Mouse (Mus musculus) CH12.LX (cell line): ENCODE results near the gene Syt11. TPM values are rescaled to one million over a fixed set of nuclear protein-coding genes. Genes with fewer than 3 reads are reported as not detected.
"Not testable (repeated sequence)": the region's sequence is repeated elsewhere in the genome, so short reads cannot be mapped to it uniquely, and the experiment has no call there.

ENCODE experiments used
- DNase-seq: peaks from one replicate; pipeline ENCODE4 v3.0.0-alpha.2; 2013; ENCODE audit errors: extremely low read depth
- H3K27ac ChIP-seq: 2 replicates; pipeline ENCODE4 v1.5.1; 2012; ENCODE audit warnings: low read depth, mild to moderate bottlenecking, control low read depth, moderate library complexity; ENCODE audit not compliant: insufficient read depth
- H3K27me3 ChIP-seq: replicated peaks from 2 replicates; pipeline ENCODE3; 2012; ENCODE audit warnings: inconsistent platforms
- H3K36me3 ChIP-seq, 2 experiments: replicated peaks in 1 of 2; 2 replicates each; pipeline versions ENCODE3 to v1.6.1; 2012; ENCODE audit warnings: inconsistent platforms in 1 of 2, low read length in 1 of 2, mild to moderate bottlenecking in 1 of 2, mixed read lengths in 1 of 2, moderate library complexity in 1 of 2; ENCODE audit not compliant: control insufficient read depth in 1 of 2, insufficient read depth in 1 of 2
- H3K4me1 ChIP-seq, 2 experiments: 2 replicates each; pipeline ENCODE4 v1.6.1; 2012; ENCODE audit warnings: inconsistent platforms in 1 of 2, moderate library complexity in 1 of 2; ENCODE audit not compliant: insufficient read depth in 2 of 2, control insufficient read depth in 1 of 2
- H3K4me2 ChIP-seq: 2 replicates; pipeline ENCODE4 v1.6.1; 2012; ENCODE audit warnings: low read depth, mild to moderate bottlenecking, control low read depth; ENCODE audit not compliant: poor library complexity, insufficient read depth, severe bottlenecking
- H3K4me3 ChIP-seq, 3 experiments: fragments of 150-350 bp in 1 of 3; sonication (generic) in 1 of 3; replicated peaks in 1 of 3; 2 replicates each; pipeline versions ENCODE3 to v1.5.1; 2011 to 2012; ENCODE audit warnings: low read depth in 2 of 3, low read length in 2 of 3, mild to moderate bottlenecking in 2 of 3, moderate library complexity in 2 of 3, control low read depth in 1 of 3, improper control_type of control experiment in 1 of 3, inconsistent platforms in 1 of 3, mixed read lengths in 1 of 3; ENCODE audit not compliant: poor library complexity in 1 of 3
- H3K79me2 ChIP-seq: replicated peaks from 2 replicates; pipeline ENCODE4 v1.6.1; 2012; ENCODE audit warnings: mild to moderate bottlenecking, moderate library complexity; ENCODE audit not compliant: control insufficient read depth, poor library complexity, insufficient read depth, severe bottlenecking; ENCODE audit errors: extremely low read depth
- H3K9ac ChIP-seq: 2 replicates; pipeline ENCODE4 v1.6.1; 2012; ENCODE audit warnings: low read depth, mild to moderate bottlenecking, control low read depth, moderate library complexity; ENCODE audit not compliant: insufficient read depth
- H3K9me3 ChIP-seq: replicated peaks from 2 replicates; pipeline ENCODE3; 2012; ENCODE audit warnings: low read length, inconsistent platforms, mixed read lengths
- BHLHE40 ChIP-seq: IDR thresholded peaks from 2 replicates; pipeline ENCODE4 v1.6.1; 2011; ENCODE audit warnings: mild to moderate bottlenecking, low read depth, low read length, improper control_type of control experiment
- CHD2 ChIP-seq: IDR thresholded peaks from 2 replicates; pipeline ENCODE4 v1.6.1; 2011; ENCODE audit warnings: low read length, improper control_type of control experiment
- E2F4 ChIP-seq: IDR thresholded peaks from 2 replicates; pipeline ENCODE4 v1.6.1; 2011; ENCODE audit warnings: low read depth, low read length, improper control_type of control experiment; ENCODE audit not compliant: insufficient replicate concordance
- ELF1 ChIP-seq: IDR thresholded peaks from 2 replicates; pipeline ENCODE4 v1.6.1; 2014; ENCODE audit warnings: low read depth, mild to moderate bottlenecking, inconsistent platforms, low read length, improper control_type of control experiment
- EP300 ChIP-seq: IDR thresholded peaks from 2 replicates; pipeline ENCODE4 v1.6.1; 2011; ENCODE audit warnings: low read length, improper control_type of control experiment
- ETS1 ChIP-seq: conservative IDR thresholded peaks from 2 replicates; pipeline ENCODE4 v1.6.1; 2012; ENCODE audit warnings: low read depth, mild to moderate bottlenecking, inconsistent platforms, low read length, improper control_type of control experiment, moderate library complexity
- GABPA ChIP-seq: IDR thresholded peaks from 2 replicates; pipeline ENCODE4 v1.6.1; 2012; ENCODE audit warnings: low read depth, low read length, improper control_type of control experiment, inconsistent platforms; ENCODE audit not compliant: insufficient replicate concordance
- HCFC1 ChIP-seq: IDR thresholded peaks from 2 replicates; pipeline ENCODE4 v1.6.1; 2012; ENCODE audit warnings: low read depth, mild to moderate bottlenecking, inconsistent platforms, low read length, improper control_type of control experiment
- IRF4 ChIP-seq: IDR thresholded peaks from 2 replicates; pipeline ENCODE4 v1.6.1; 2014; ENCODE audit warnings: low read depth, mild to moderate bottlenecking, inconsistent platforms, low read length, improper control_type of control experiment
- JUN ChIP-seq: IDR thresholded peaks from 2 replicates; pipeline ENCODE4 v1.6.1; 2011; ENCODE audit warnings: low read depth, mild to moderate bottlenecking, low read length, improper control_type of control experiment, moderate library complexity; ENCODE audit not compliant: insufficient read depth
- JUND ChIP-seq: conservative IDR thresholded peaks from 2 replicates; pipeline ENCODE4 v1.6.1; 2011; ENCODE audit warnings: low read depth, low read length, improper control_type of control experiment
- KAT2A ChIP-seq: IDR thresholded peaks from 2 replicates; pipeline ENCODE4 v1.6.1; 2012; ENCODE audit warnings: low read length, improper control_type of control experiment, inconsistent platforms; ENCODE audit not compliant: insufficient replicate concordance
- MAFK ChIP-seq: IDR thresholded peaks from 2 replicates; pipeline ENCODE4 v1.6.1; 2011; ENCODE audit warnings: low read length, improper control_type of control experiment; ENCODE audit not compliant: insufficient replicate concordance
- MAX ChIP-seq: IDR thresholded peaks from 2 replicates; pipeline ENCODE4 v1.6.1; 2011; ENCODE audit warnings: low read length, improper control_type of control experiment
- MAZ ChIP-seq: IDR thresholded peaks from 2 replicates; pipeline ENCODE4 v1.6.1; 2012; ENCODE audit warnings: low read depth, mild to moderate bottlenecking, inconsistent platforms, low read length, improper control_type of control experiment, moderate library complexity
- MEF2A ChIP-seq: IDR thresholded peaks from 2 replicates; pipeline ENCODE4 v1.6.1; 2014; ENCODE audit warnings: low read depth, mild to moderate bottlenecking, inconsistent platforms, low read length, improper control_type of control experiment, borderline replicate concordance
- MXI1 ChIP-seq: IDR thresholded peaks from 2 replicates; pipeline ENCODE4 v1.6.1; 2011; ENCODE audit warnings: mild to moderate bottlenecking, low read depth, low read length, improper control_type of control experiment
- MYC ChIP-seq: IDR thresholded peaks from 2 replicates; pipeline ENCODE4 v1.6.1; 2011; ENCODE audit warnings: low read depth, mild to moderate bottlenecking, improper control_type of control experiment, low read length
- NELFE ChIP-seq: IDR thresholded peaks from 2 replicates; pipeline ENCODE4 v1.6.1; 2011; ENCODE audit warnings: low read depth, low read length, improper control_type of control experiment
- NRF1 ChIP-seq: IDR thresholded peaks from 2 replicates; pipeline ENCODE4 v1.6.1; 2014; ENCODE audit warnings: low read depth, mild to moderate bottlenecking, inconsistent platforms, low read length, improper control_type of control experiment, moderate library complexity
- POLR2A ChIP-seq: IDR thresholded peaks from 2 replicates; pipeline ENCODE4 v1.6.1; 2011; ENCODE audit warnings: low read depth, mild to moderate bottlenecking, improper control_type of control experiment, low read length
- RAD21 ChIP-seq: IDR thresholded peaks from 2 replicates; pipeline ENCODE4 v1.6.1; 2011; ENCODE audit warnings: low read depth, mild to moderate bottlenecking, low read length, improper control_type of control experiment, moderate library complexity
- RCOR1 ChIP-seq: conservative IDR thresholded peaks from 2 replicates; pipeline ENCODE4 v1.6.1; 2012; ENCODE audit warnings: low read depth, mild to moderate bottlenecking, inconsistent platforms, low read length, improper control_type of control experiment
- SIN3A ChIP-seq: IDR thresholded peaks from 2 replicates; pipeline ENCODE4 v1.6.1; 2012; ENCODE audit warnings: low read length, improper control_type of control experiment, inconsistent platforms
- TBP ChIP-seq: conservative IDR thresholded peaks from 2 replicates; pipeline ENCODE4 v1.6.1; 2011; ENCODE audit warnings: low read depth, low read length, improper control_type of control experiment
- TCF12 ChIP-seq: IDR thresholded peaks from 2 replicates; pipeline ENCODE4 v1.6.1; 2014; ENCODE audit warnings: low read depth, mild to moderate bottlenecking, inconsistent platforms, low read length, improper control_type of control experiment
- UBTF ChIP-seq: IDR thresholded peaks from 2 replicates; pipeline ENCODE4 v1.6.1; 2012; ENCODE audit warnings: low read depth, mild to moderate bottlenecking, inconsistent platforms, low read length, improper control_type of control experiment, moderate library complexity
- USF1 ChIP-seq: IDR thresholded peaks from 2 replicates; pipeline ENCODE4 v1.6.1; 2014; ENCODE audit warnings: low read depth, mild to moderate bottlenecking, inconsistent platforms, low read length, improper control_type of control experiment
- USF2 ChIP-seq: conservative IDR thresholded peaks from 2 replicates; pipeline ENCODE4 v1.6.1; 2011; ENCODE audit warnings: low read depth, low read length, improper control_type of control experiment
- ZC3H11A ChIP-seq: IDR thresholded peaks from 2 replicates; pipeline ENCODE4 v1.6.1; 2012; ENCODE audit warnings: low read depth, mild to moderate bottlenecking, inconsistent platforms, low read length, improper control_type of control experiment
- ZMIZ1 ChIP-seq: IDR thresholded peaks from 2 replicates; pipeline ENCODE4 v1.6.1; 2012; ENCODE audit warnings: low read depth, mild to moderate bottlenecking, inconsistent platforms, low read length, improper control_type of control experiment
- dilution Hi-C: fragments of 300-500 bp; cut with MboI; formaldehyde crosslinking; loops from 2 replicates; pipeline ENCODE4 v1.14.3; 2020; ENCODE audit warnings: low sequenced_read_pairs; ENCODE audit not compliant: extremely low pct_unique_long_range_greater_than_20kb, extremely low pct_ligation_motif_present
- in situ Hi-C: fragments of 300-500 bp; cut with MboI; formaldehyde crosslinking; loops from 3 replicates; pipeline ENCODE4 v1.14.3; 2019; ENCODE audit warnings: low sequenced_read_pairs, low pct_ligation_motif_present, low pct_unique_long_range_greater_than_20kb, mixed read lengths
- polyA plus RNA-seq: library from polyadenylated mRNA; unstranded; fragments of >175 nt; gene quantifications from 2 replicates; pipeline ENCODE4 v1.2.1, GENCODE M21; 2012; ENCODE audit warnings: low read depth; ENCODE audit not compliant: insufficient read length
- total RNA-seq, 2 experiments: library from RNA; depleted of rRNA; stranded (reverse); fragments of 300-350 nt in 1 of 2; fragments of >200 nt in 1 of 2; gene quantifications; 2 replicates each; pipeline ENCODE4 v1.2.3; 2012 to 2014

Syt11 gene
- total and polyA plus RNA-seq, 3 experiments: 3.8 to 8.8 (median 5.7) TPM

DNA sequence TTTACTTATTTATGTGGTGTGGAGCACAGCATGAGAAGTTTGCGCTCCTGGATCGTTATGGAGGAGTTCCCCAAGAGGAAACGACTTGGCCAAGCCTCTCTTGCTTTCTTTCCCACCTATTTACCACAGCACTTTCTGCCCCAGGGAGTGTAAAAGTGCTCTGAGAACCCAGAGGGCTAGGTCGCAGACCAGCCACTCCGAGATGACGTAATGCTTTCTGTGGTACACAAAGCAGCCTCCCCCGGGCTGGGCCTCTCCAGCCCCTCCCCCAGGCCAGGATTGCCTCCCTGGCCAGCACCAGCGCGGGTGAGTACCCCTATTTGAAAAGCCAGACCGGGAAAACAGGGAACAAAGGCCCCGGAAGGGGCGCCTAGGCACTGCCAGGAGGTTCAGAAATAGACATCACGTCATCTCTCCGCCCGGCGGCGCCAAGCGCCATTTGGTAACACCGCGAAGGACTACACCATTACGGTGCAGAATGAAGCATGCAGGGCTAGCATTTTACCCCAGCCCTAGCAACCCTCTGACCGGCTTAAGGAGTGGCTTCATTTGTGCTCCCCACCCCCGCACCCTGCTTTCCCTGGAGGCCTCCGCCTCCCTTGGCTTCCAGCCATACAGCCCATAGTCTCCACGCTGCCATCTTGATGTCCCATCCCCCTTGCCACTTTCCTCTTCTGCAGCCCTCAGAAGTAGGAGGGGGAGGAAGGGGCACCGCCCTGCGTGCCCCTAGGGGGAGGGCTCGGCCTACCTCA is 3.6 kb downstream of the Syt11 start:
- H3K9me3 ChIP-seq, in situ Hi-C loops, H3K4me1 ChIP-seq, dilution Hi-C loops, H3K36me3 ChIP-seq, H3K27me3 ChIP-seq: not testable (repeated sequence)
- H3K9ac ChIP-seq: peak overlapping the region; percentile 61; the same call in 1 of the 2 replicates
- peaks cover 10% of the 10 kb centered on the region for H3K79me2 ChIP-seq
- peak overlapping the region; percentile 83 for H3K4me2 ChIP-seq
- peak; percentile 31; the same call in 1 of the 2 replicates for TF ChIP-seq JUN
- TF ChIP-seq MXI1: 0 out of 2 replicates have a peak, but pooled peaks have one; percentile 29
- 0 out of 2 replicates have a peak, but pooled peaks have one; percentile 8 for TF ChIP-seq MEF2A
- TF ChIP-seq POLR2A: 0 out of 2 replicates have a peak, but pooled peaks have one; percentile 27
- H3K27ac ChIP-seq: peak overlapping the region; percentile 84
- peak; percentile 56 for DNase-seq
- peak overlapping the region; percentile 34 to 68 (median 40) for H3K4me3 ChIP-seq

DNA sequence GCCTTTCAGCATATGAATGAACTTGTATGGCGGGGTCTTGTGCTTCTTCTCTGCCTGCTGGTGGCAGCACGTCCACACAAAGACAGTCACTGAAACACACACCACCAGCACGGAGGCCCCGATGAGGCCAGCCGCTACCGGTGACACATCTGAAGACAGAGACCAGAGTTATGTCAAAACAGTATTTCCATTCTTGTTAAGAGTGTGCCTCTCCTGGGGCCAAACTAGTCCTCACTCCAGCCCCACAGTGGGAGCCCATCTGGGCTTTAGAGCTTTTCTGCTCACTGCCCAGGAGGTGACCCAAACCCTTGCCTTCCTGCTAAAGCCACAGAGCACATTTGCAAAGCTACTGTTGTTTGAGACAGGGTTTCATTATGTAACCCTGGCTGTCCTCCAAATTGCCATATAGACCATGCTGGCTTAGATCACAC is 12.5 kb downstream of the Syt11 start:
- Histone ChIP-seq H3K9me3 (no peaks in the 10 kb centered on the region), H3K4me1 (peaks cover 9 to 15% of the 10 kb centered on the region in 2 experiments), H3K4me2 (no peak overlapping the region), H3K36me3 (peaks cover 7 to 43% of the 10 kb centered on the region in 2 experiments), H3K27ac (no peak overlapping the region), H3K79me2 (no peaks in the 10 kb centered on the region), H3K27me3 (no peaks in the 10 kb centered on the region), H3K9ac (no peak overlapping the region), H3K4me3 (no peak overlapping the region)
- in situ Hi-C loops (loop anchor here (10.0 kb wide), 1 partner anchor 172 kb away; no protein-coding TSS in a partner anchor), dilution Hi-C loops (no loop called here)
- DNase-seq: no peak
- TF ChIP-seq POLR2A (no peak), MAZ (no peak), BHLHE40 (no peak; the same call in 1 of the 2 replicates), IRF4 (peak; percentile 79), CHD2 (no peak), USF1 (no peak), RCOR1 (no peak), HCFC1 (no peak), TBP (no peak), ZMIZ1 (no peak), UBTF (no peak), ZC3H11A (no peak), ELF1 (no peak), E2F4 (no peak), GABPA (no peak), USF2 (no peak), EP300 (no peak), NELFE (no peak), MYC (no peak), MAFK (no peak), MAX (no peak), KAT2A (no peak), ETS1 (peak; percentile 11; the same call in 1 of the 2 replicates), TCF12 (peak; percentile 40; the same call in 1 of the 2 replicates), SIN3A (no peak), JUND (no peak), RAD21 (peak; percentile 87), NRF1 (0 out of 2 replicates have a peak, but pooled peaks have one; percentile 22)
